Mouse (Mus musculus) C2C12 (cell line): Measurements from ENCODE around the gene Msantd1. TPM values are rescaled to one million over a fixed set of nuclear protein-coding genes. Genes with fewer than 3 reads are reported as not detected.
"Not testable (repeated sequence)": the region's sequence is repeated elsewhere in the genome, so short reads cannot be mapped to it uniquely, and the experiment has no call there.

Source experiments
- H3K27me3 ChIP-seq: one replicate; pipeline ENCODE4 v1.6.1; 2011; ENCODE audit not compliant: control insufficient read depth, insufficient read depth, insufficient read length
- H3K36me3 ChIP-seq: one replicate; pipeline ENCODE4 v1.6.1; 2011; ENCODE audit not compliant: control insufficient read depth, insufficient read depth
- H3K4me3 ChIP-seq: one replicate; pipeline ENCODE4 v1.5.1; 2011; ENCODE audit warnings: mild to moderate bottlenecking, control low read depth; ENCODE audit not compliant: poor library complexity, insufficient read depth, severe bottlenecking
- H3K79me2 ChIP-seq: one replicate; pipeline ENCODE4 v1.6.1; 2011; ENCODE audit not compliant: control insufficient read depth, insufficient read depth
- H3K79me3 ChIP-seq: one replicate; pipeline ENCODE4 v1.6.1; 2011; ENCODE audit warnings: low read depth, control low read depth
- H3ac ChIP-seq: one replicate; pipeline ENCODE3; 2011; ENCODE audit warnings: low read depth; ENCODE audit not compliant: control insufficient read depth, insufficient read length
- CEBPB ChIP-seq: IDR thresholded peaks from one replicate; pipeline ENCODE4 v1.6.1; 2011; ENCODE audit warnings: low read depth, mild to moderate bottlenecking, control low read depth, moderate library complexity
- CTCF ChIP-seq: IDR thresholded peaks from one replicate; pipeline ENCODE4 v1.5.1; 2011; ENCODE audit not compliant: control insufficient read depth, insufficient read depth, insufficient read length
- FOSL1 ChIP-seq: IDR thresholded peaks from one replicate; pipeline ENCODE4 v1.8.0; 2011; ENCODE audit warnings: mild to moderate bottlenecking, low read length; ENCODE audit not compliant: poor library complexity, insufficient read depth, severe bottlenecking
- MAX ChIP-seq: IDR thresholded peaks from one replicate; pipeline ENCODE4 v1.6.1; 2011; ENCODE audit warnings: mild to moderate bottlenecking, control low read depth
- MYOD1 ChIP-seq: IDR thresholded peaks from one replicate; pipeline ENCODE4 v1.6.1; 2011; ENCODE audit warnings: low read depth; ENCODE audit not compliant: control insufficient read depth, insufficient read length
- MYOG ChIP-seq: IDR thresholded peaks from one replicate; pipeline ENCODE4 v1.6.1; 2011; ENCODE audit not compliant: control insufficient read depth, insufficient read length; ENCODE audit errors: extremely low read depth
- USF1 ChIP-seq: IDR thresholded peaks from one replicate; pipeline ENCODE4 v1.6.1; 2011; ENCODE audit warnings: low read depth, mild to moderate bottlenecking, control low read depth, moderate library complexity
- long read RNA-seq, 2 experiments: library from polyadenylated mRNA; unstranded; transcript quantifications; one replicate each; pipeline ENCODE4 v2.0.0; 2019 to 2020
- polyA plus RNA-seq: library from polyadenylated mRNA; unstranded; fragments of >200 nt; fragmentation: generic; extraction: Trizol; gene quantifications from one replicate; pipeline ENCODE4 v1.2.1, GENCODE M21; 2012; ENCODE audit warnings: missing spikeins

Gene Msantd1
- polyA plus RNA-seq, result not detected
- long read RNA-seq, experiment 1, partial matches to known transcripts, result 0 of 1 reads
- long read RNA-seq, experiment 1, other reads (novel, unspliced or antisense), result 1 of 1 reads
- long read RNA-seq, experiment 2, result 0 reads

GRCm38 (mm10) chr5:34907910-34908725 lies at the start of gene Msantd1:
Gene Msantd1, plus strand, starts transcription at chr5:34908012.
- no peak within 1 kb of the TSS for H3K4me3 ChIP-seq
- TF ChIP-seq MYOG, result no peak
- TF ChIP-seq MYOD1, result no peak
- TF ChIP-seq CEBPB, result no peak
- TF ChIP-seq FOSL1, result no peak
- TF ChIP-seq CTCF, result no peak
- no peak for TF ChIP-seq USF1
- TF ChIP-seq MAX, result no peak
- H3K27me3 ChIP-seq, result no peaks in the 10 kb centered on the region
- H3K36me3 ChIP-seq, result peaks cover 27% of the 10 kb centered on the region
- H3K79me2 ChIP-seq, result no peaks in the 10 kb centered on the region
- H3K79me3 ChIP-seq, result no peaks in the 10 kb centered on the region
- H3ac ChIP-seq, result no peak within 1 kb of the TSS

GRCm38 (mm10) chr5:34865367-34865766 lies 42.4 kb upstream of the Msantd1 start:
- no peak for TF ChIP-seq CTCF
- TF ChIP-seq MAX, result no peak
- TF ChIP-seq USF1, result no peak
- no peak for TF ChIP-seq FOSL1
- Histone ChIP-seq H3ac (no peak overlapping the region), H3K79me3 (no peaks in the 10 kb centered on the region), H3K4me3 (no peak overlapping the region), H3K36me3 (peaks cover 34% of the 10 kb centered on the region), H3K27me3 (no peaks in the 10 kb centered on the region), H3K79me2 (no peaks in the 10 kb centered on the region)

DNA sequence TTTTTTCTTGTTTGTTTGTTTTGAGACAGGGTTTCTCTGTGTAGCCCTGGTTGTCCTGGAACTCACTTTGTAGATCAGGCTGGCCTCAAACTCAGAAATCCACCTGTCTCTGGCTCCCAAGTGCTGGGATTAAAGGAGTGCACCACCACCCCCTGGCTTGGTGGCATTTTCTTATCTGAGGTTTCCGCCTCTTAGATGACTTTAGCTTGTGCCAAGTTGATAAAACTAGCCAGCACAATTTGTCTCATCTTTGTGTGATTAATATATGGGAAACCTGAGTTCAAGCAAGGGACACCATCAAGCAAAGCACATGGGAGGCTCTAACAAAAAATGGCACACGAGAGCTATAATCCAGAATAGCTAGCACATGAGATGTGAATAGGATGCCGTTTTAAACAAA lies 27.5 kb upstream of the Msantd1 start:
- not testable (repeated sequence) for H3K27me3 ChIP-seq, H3K4me3 ChIP-seq, H3ac ChIP-seq, H3K79me2 ChIP-seq, H3K79me3 ChIP-seq
- peaks cover 60% of the 10 kb centered on the region for H3K36me3 ChIP-seq

GRCm38 (mm10) chr5:34881023-34881422 lies 26.8 kb upstream of the Msantd1 start:
- H3K27me3 ChIP-seq, result no peaks in the 10 kb centered on the region
- H3K36me3 ChIP-seq, result peaks cover 53% of the 10 kb centered on the region
- TF ChIP-seq CEBPB, result no peak
- TF ChIP-seq MYOG, result no peak
- TF ChIP-seq CTCF, result no peak
- no peak for TF ChIP-seq MYOD1
- TF ChIP-seq MAX, result no peak
- no peak for TF ChIP-seq USF1
- no peak for TF ChIP-seq FOSL1

GRCm38 (mm10) chr5:34885250-34885649 lies 22.6 kb upstream of the Msantd1 start:
- no peaks in the 10 kb centered on the region for H3K79me2 ChIP-seq
- H3K36me3 ChIP-seq, result peaks cover 25% of the 10 kb centered on the region
- no peak overlapping the region for H3K4me3 ChIP-seq
- TF ChIP-seq MYOG (no peak), CTCF (peak; percentile 5)
- H3K79me3 ChIP-seq, result no peaks in the 10 kb centered on the region
- H3ac ChIP-seq, result no peak overlapping the region
- no peaks in the 10 kb centered on the region for H3K27me3 ChIP-seq

More at GRCm38 (mm10) chr5:34881023-34881422, 26.8 kb upstream of the Msantd1 start:
- Histone ChIP-seq H3K4me3 (no peak overlapping the region), H3K79me3 (no peaks in the 10 kb centered on the region), H3K79me2 (no peaks in the 10 kb centered on the region), H3ac (no peak overlapping the region)

DNA sequence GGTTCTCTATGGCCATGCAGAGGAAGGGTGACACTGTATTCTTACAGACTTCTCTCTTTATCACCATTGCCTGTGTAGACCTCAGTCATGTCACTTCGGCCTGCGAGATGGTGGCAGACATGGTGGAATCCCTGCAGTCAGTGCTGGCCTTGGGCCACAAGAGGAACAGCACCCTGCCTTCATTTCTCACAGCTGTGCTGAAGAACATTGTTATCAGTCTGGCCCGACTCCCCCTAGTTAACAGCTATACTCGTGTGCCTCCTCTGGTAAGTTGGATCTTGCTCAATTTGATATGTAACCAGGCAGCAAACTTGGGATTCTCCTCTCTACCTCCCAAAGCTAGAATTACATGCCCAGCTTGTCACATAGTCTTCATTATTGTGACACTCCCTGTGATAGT lies 18.6 kb upstream of the Msantd1 start:
- Histone ChIP-seq H3K79me3 (no peaks in the 10 kb centered on the region), H3ac (no peak overlapping the region), H3K27me3 (no peaks in the 10 kb centered on the region), H3K4me3 (no peak overlapping the region), H3K79me2 (no peaks in the 10 kb centered on the region), H3K36me3 (peaks cover 24% of the 10 kb centered on the region)
- no peak for TF ChIP-seq CTCF
